Mouse (Mus musculus) mature B cell (primary cell): ENCODE measurements around the gene Hdac4.

ENCODE experiments used
- in situ Hi-C: fragments of 300-500 bp; cut with MboI; formaldehyde crosslinking; loops from 2 replicates; pipeline ENCODE4 v1.14.3; 2019

The Hdac4 gene

DNA sequence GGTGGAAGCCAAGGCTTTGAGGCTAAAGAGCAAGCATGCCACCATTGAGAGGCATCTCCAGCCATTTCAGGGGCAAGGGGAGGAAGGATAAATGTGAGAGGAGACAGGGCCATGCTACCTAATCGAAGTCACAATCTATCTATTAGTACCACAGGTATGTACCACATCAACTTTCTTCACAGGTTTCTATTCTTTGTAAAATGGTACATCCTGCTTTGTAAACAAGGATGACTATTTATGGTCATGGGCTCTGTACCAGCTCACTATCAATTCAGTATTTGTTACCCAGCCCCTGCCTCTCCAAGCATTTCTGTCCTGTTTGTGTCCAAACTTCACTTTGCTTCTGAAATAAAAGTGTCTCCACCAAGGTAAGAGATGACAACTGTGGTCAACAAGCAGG, 92.7 kb downstream of the Hdac4 start:
- in situ Hi-C loops = no loop called here

- in situ Hi-C loops = no loop called here
These were observed 95.1 kb downstream of the Hdac4 start for GRCm38 (mm10) chr1:92100371-92100891.

DNA sequence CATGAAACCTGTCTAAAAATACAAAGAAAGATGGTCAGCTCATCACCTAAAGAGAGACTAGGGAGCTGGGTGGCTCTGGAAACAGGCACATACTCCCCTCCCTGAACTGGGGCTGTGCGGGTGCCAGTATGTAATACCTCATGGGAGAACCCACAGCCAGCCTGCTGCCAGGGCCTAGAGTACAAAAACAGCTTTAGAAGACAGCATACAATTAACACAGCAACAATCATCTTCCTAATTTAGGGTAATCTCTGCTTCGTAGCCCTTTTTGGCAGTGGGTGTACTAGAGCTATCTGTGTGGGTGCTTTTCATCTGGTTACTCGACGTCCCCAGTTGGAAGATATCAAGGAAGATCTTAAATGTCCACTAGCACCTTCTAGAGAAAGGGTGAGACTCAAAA, 95.5 kb downstream of the Hdac4 start:
- in situ Hi-C loops = no loop called here

DNA sequence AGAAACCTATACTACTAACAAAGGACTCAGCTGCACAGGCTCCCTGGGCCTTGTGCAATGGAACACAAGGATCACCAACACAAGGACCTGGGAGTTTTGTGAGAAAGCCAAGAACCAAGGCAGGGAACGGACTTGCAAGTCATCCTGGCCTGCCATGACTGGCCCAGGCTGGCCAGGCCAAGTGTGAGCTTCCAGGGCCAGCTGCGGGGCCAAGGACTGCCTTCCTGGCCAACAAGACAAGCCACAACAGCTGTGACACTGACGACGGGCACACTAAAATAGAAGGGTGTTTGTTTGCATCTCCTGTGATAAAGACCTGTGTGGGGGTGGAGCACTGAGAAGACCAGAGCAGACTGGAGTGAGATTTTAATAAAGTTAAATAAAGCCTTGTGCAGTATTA, 96.0 kb downstream of the Hdac4 start:
- in situ Hi-C loops = no loop called here

- in situ Hi-C loops = no loop called here
These were observed 97.0 kb downstream of the Hdac4 start for GRCm38 (mm10) chr1:92098456-92098855.

GRCm38 (mm10) chr1:92096991-92097525, 98.4 kb downstream of the Hdac4 start:
- in situ Hi-C loops = no loop called here

DNA sequence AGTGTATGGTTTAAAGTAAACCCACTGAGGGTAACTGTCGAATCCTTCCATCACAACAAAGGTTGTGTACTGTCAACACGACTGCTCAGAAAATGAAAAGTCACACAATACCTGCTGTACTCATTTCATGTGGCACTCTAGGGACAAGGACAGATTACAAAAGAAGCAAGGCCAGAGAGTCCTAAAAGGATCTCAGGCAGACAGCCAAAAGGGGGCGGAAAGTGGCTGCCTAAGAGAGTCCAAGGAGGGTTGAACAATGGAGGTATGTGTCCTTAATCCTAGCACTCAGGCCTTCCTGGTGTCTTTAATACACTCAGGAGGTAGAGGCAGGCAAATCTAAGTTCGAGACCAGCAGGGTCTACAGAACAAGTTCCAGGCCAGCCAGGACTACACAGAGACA, 103.2 kb downstream of the Hdac4 start:
- in situ Hi-C loops = no loop called here

- in situ Hi-C loops = no loop called here
These were observed 107.7 kb downstream of the Hdac4 start for GRCm38 (mm10) chr1:92087821-92088220.

GRCm38 (mm10) chr1:92087343-92087742, 108.2 kb downstream of the Hdac4 start:
- in situ Hi-C loops = no loop called here

- in situ Hi-C loops = no loop called here
These were observed 108.7 kb downstream of the Hdac4 start for GRCm38 (mm10) chr1:92086841-92087240.

GRCm38 (mm10) chr1:92086277-92086813, 109.2 kb downstream of the Hdac4 start:
- in situ Hi-C loops = no loop called here

DNA sequence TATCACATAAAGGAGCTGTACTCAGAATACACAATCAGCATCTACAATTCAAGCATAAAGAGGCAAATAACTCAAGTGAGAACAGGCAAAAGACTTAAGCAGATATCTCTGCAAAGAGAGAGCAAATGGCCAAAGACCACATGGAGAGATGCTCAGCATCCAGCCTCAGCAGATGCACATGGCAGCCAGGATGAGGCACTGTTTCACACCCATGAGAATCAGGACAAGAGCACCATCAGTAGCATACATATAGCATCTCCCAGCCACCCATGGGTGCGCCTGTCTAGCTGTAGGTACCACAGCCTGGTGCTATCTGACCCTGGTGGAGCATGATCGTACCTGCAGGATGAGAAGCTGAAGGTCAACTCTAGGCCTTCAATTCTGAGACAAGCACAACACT, 110.8 kb downstream of the Hdac4 start:
- in situ Hi-C loops = no loop called here

- in situ Hi-C loops = no loop called here
These were observed 111.5 kb downstream of the Hdac4 start for GRCm38 (mm10) chr1:92084004-92084403.

- in situ Hi-C loops = no loop called here
These were observed 112.5 kb downstream of the Hdac4 start for GRCm38 (mm10) chr1:92082837-92083541.

DNA sequence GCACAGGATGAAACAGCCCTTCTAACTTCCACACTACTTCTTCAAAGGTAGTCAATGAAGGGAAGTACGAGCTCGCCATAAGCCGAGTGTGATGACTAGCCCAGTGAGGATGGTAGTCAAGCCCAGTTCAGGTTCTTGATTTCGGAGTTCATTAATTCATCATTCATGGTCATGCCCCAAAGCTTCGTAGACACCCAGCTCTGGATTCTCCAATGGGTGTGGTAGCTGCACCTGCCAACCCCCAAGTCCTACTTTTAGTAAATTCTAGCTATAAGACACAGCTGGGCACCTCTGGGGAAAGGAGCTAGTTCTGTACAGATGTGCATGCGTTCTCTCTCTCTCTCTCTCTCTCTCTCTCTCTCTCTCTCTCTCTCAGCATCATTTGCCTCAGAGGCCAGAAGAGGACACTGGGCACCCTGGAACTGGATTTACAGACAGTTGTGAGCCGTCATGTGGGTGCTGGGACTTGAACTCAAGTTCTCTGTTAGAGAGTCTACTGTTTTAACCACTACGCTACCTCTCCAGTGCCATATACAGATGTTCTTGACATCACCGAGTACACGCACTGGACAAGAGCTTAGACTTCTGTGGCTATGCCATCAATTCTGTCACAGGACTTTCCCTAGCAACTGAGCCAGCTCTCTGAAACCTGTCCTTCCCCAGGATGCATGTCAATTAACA, 113.2 kb downstream of the Hdac4 start:
- in situ Hi-C loops = no loop called here

GRCm38 (mm10) chr1:92079982-92080537, 115.4 kb downstream of the Hdac4 start:
- in situ Hi-C loops = no loop called here

DNA sequence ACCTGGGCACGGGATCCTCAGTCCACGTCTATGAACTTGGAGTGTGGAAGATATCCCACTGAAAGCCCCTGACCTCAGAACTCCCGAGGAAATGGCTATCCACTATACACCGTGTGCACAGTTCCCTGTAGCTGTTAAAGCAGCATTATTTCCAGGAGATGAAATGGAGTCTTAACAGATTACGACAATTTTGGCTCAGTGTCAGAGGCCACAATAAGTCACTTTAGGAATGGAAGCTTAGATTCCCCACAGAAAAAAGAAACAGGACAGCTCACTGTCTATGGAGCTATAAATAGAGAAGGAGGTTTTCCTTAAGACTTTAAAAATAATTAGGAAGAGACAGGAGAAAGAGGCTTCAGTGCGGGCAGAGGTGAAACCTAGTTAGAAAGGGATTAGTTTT, 120.2 kb downstream of the Hdac4 start:
- in situ Hi-C loops = no loop called here

- in situ Hi-C loops = no loop called here
These were observed 120.8 kb downstream of the Hdac4 start for GRCm38 (mm10) chr1:92074655-92075054.

DNA sequence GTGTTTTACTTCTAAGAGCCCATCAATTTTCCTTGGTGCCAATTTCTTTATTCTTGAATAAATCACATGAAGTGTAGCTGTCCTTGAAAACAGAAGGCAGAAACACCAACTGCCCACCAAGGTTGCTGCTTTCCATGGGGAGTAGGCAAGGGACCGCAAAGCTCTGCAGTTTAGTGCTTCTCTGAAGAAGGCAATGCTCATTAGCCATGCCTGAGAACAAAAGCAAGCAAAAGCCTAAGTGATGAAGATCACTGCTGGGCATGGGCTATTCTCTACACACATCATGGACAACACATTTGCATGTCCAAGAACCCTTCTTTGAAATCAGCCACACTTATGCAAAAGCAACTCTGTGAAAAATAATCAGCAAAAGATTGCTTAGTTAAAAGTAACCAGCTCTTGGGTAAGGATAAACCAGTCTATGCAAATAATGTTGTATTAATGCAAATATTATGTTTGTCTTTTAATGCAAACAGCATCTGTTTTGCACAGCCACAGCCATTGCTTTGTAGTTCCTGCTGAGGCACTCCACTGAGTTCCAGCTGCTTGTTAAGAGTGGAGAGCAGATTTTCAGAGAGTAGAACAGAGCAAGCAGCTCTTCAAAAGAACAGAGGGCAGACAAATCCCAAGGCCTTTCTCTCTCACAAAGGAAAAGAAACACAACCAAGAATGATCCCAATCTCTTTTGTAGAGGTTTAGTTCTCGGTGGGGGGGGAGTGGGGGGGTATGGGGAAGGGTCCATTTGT, 125.4 kb downstream of the Hdac4 start:
- in situ Hi-C loops = no loop called here

DNA sequence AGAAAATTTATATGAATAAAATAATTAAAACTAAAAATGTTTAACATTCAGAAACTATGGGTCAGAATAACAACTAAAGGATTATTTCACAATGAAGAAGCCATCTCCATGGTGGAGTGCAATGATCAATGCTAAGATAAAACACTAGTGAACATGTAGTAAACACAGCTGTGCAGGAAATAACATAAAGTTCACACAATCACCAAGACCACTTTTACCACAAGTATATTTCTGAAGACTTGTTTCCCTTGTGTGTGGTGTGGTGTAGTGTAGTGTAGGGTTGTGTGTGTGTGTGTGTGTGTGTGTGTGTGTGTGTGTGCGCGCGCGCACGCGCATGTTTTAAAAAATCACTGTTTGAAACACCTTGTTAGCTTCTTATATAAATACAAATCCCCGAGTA, 126.0 kb downstream of the Hdac4 start:
- in situ Hi-C loops = no loop called here

DNA sequence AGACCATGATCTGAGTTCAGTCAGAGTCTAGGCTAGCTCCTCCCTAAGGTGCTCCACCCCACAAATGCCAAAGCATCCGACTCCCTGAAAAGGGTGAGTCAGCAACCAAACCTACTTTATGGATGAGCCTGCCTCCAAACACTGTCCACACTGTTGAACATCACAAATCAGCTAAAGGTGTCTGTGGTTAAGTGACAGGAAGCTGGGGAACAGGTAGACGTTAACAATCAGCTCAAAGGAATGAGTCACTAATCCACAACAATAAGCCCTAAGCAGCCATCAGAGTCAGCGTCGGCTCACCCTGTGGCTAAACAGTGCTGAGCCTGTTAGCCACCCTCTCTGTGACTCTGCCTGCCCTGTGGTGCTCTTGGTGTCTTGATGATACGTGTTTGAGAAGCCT, 131.2 kb downstream of the Hdac4 start:
- in situ Hi-C loops = no loop called here

GRCm38 (mm10) chr1:92063271-92063670, 132.2 kb downstream of the Hdac4 start:
- in situ Hi-C loops = no loop called here
